Comparison of ENCODE assay signal across 10 mouse cellular contexts in genomic region chr4:134546814-134547705, GRCm38 (mm10). TPM values are rescaled to one million over a fixed set of nuclear protein-coding genes. Genes with fewer than 3 reads are reported as not detected.
DNase-seq lines count a peak whose midpoint lies in the region; ATAC-seq and TF ChIP-seq lines count a peak whose summit lies in the region.
"Had no signal": no experiment of that assay in that cellular context is flagged by ENCODE, and none has a peak within 500 bp of the region (broad histone marks: within the 10 kb centered on the region; RNA-seq: fewer than 3 reads in every experiment).

No protein-coding gene starts in this region.

- peak; percentile 25 for ATAC-seq in heart, postnatal 0 days (ENCODE audit: insufficient read depth, low read depth)
- no peak for ATAC-seq in inflammation-experienced regulatory T-cells, adult 6 months

- no peaks in the 10 kb centered on the region for H3K27me3 ChIP-seq in heart, postnatal 0 days (ENCODE audit: control insufficient read depth, insufficient read depth, low read length)

- WGBS in heart, postnatal 0 days, result 64% methylated on average over 9 of the region's 9 CpGs

- no peak for TF ChIP-seq EP300 in heart, postnatal 0 days (IDR thresholded peaks at IDR 0.05; ENCODE audit: low read depth)

- no peak for TF ChIP-seq CTCF in heart, postnatal 0 days (IDR thresholded peaks at IDR 0.05; ENCODE audit: low read depth)

- H3K36me3 ChIP-seq in heart, postnatal 0 days (replicated peaks; ENCODE audit: control insufficient read depth, insufficient read depth, low read length), result peaks cover 37% of the 10 kb centered on the region

- H3K4me2 ChIP-seq in heart, postnatal 0 days (ENCODE audit: low read depth, low read length), result no peak overlapping the region

- no peak overlapping the region for H3K9ac ChIP-seq in heart, postnatal 0 days (replicated peaks; ENCODE audit: low read depth, low read length)

- no peak overlapping the region for H3K27ac ChIP-seq in heart, postnatal 0 days (ENCODE audit: low read depth)
- 0 out of 2 replicates have a peak overlapping the region, but pooled peaks have one; percentile 6 for H3K27ac ChIP-seq in brown adipose tissue, adult 24 weeks (replicated peaks; ENCODE audit: low read depth, low read length)

- DNase-seq in heart, postnatal 0 days (ENCODE audit: low spot score), result peak; percentile 43
- no peak for DNase-seq in heart, adult 8-10 months (ENCODE audit: low spot score)
- DNase-seq in MN1 (ENCODE audit: low spot score), result peak; percentile 84
- DNase-seq in lung, postnatal 14 days, result peak; percentile 59
- no peak for DNase-seq in testis, postnatal 10 days (ENCODE audit: low spot score)
- no peak for DNase-seq in layer of hippocampus, postnatal 10 days (ENCODE audit: low spot score in 2 of 2)
- DNase-seq: layer of hippocampus, postnatal 36 days had no signal

- no peaks in the 10 kb centered on the region for H3K9me3 ChIP-seq in heart, postnatal 0 days (replicated peaks; ENCODE audit: control insufficient read depth, low read length)

- peaks cover 16% of the 10 kb centered on the region for H3K4me1 ChIP-seq in heart, postnatal 0 days (ENCODE audit: control insufficient read depth, insufficient read depth)
- peaks cover 6% of the 10 kb centered on the region for H3K4me1 ChIP-seq in brown adipose tissue, adult 24 weeks (ENCODE audit: control insufficient read depth, insufficient read depth, insufficient read length, low read length)

- no peak overlapping the region for H3K4me3 ChIP-seq in heart, postnatal 0 days (ENCODE audit: low read depth, low read length)
- H3K4me3 ChIP-seq in brown adipose tissue, adult 24 weeks (ENCODE audit: insufficient read depth, low read depth, low read length), result no peak overlapping the region

RNA-seq across cellular contexts. Expression of gene Selenon, which starts 4.9 kb away (rescaled TPM):
- 18.2 and 30.5 TPM in 2 replicates for total RNA-seq in heart, postnatal 0 days (2014; rRNA removed; ENCODE audit: low replicate concordance)
- polyA plus RNA-seq in heart, postnatal 0 days (2015; fragmentation: Nextera tagmentation; extraction: Ambion mirVana), result 6.8 and 7.2 TPM in 2 replicates
- 10 to 100 TPM; 17.1 to 20.4 (median 19.4) TPM for total RNA-seq in heart, adult 8-10 months (2022)
- 3.6 and 4.5 TPM in 2 replicates for polyA plus RNA-seq in brown adipose tissue, adult 24 weeks (2012; ENCODE audit: insufficient read depth, insufficient read length, missing spikeins)
- polyA plus RNA-seq in inflammation-experienced regulatory T-cells, adult 6 months (2017; shearing (Covaris generic)), result under 1 TPM; 0.44 to 0.63 (median 0.63) TPM
- 10 to 100 TPM; 16.9 TPM for total RNA-seq in layer of hippocampus, postnatal 10 days (2021)

RNA-seq across cellular contexts. Expression of gene Mtfr1l, which starts 11.9 kb away (rescaled TPM):
- 145 and 159 TPM in 2 replicates for total RNA-seq in heart, postnatal 0 days (2014; rRNA removed; ENCODE audit: low replicate concordance)
- polyA plus RNA-seq in heart, postnatal 0 days (2015; fragmentation: Nextera tagmentation; extraction: Ambion mirVana), result 191 and 207 TPM in 2 replicates
- total RNA-seq in heart, adult 8-10 months (2022), result 100 to 1,000 TPM; 182 to 213 (median 198) TPM
- 89.6 and 106 TPM in 2 replicates for polyA plus RNA-seq in brown adipose tissue, adult 24 weeks (2012; ENCODE audit: insufficient read depth, insufficient read length, missing spikeins)
- 100 to 1,000 TPM in 1 of 3 experiments, 10 to 100 TPM in 2; 64.7 to 110 (median 89.2) TPM for polyA plus RNA-seq in inflammation-experienced regulatory T-cells, adult 6 months (2017; shearing (Covaris generic))
- 10 to 100 TPM; 82.0 to 86.7 TPM for total RNA-seq in layer of hippocampus, postnatal 10 days (2021)

RNA-seq across cellular contexts. Expression of gene Aunip, which starts 36.3 kb away (rescaled TPM):
- total RNA-seq in heart, postnatal 0 days (2014; rRNA removed; ENCODE audit: low replicate concordance), result 2.7 and 3.1 TPM in 2 replicates
- polyA plus RNA-seq in heart, postnatal 0 days (2015; fragmentation: Nextera tagmentation; extraction: Ambion mirVana), result 1.8 and 2.5 TPM in 2 replicates
- under 1 TPM in 1 of 4 experiments, not detected in 3; 0.20 TPM for total RNA-seq in heart, adult 8-10 months (2022)
- not detected in 2 replicates for polyA plus RNA-seq in brown adipose tissue, adult 24 weeks (2012; ENCODE audit: insufficient read depth, insufficient read length, missing spikeins)
- polyA plus RNA-seq in inflammation-experienced regulatory T-cells, adult 6 months (2017; shearing (Covaris generic)), result 1 to 10 TPM in 1 of 3 experiments, under 1 TPM in 2; 0.44 to 7.2 (median 0.94) TPM
- under 1 TPM; 0.48 to 0.78 TPM for total RNA-seq in layer of hippocampus, postnatal 10 days (2021)
- total RNA-seq: neutrophil, adult 5-6 weeks had no signal

RNA-seq across cellular contexts. Expression of gene Paqr7, which starts 50.6 kb away (rescaled TPM):
- total RNA-seq in heart, postnatal 0 days (2014; rRNA removed; ENCODE audit: low replicate concordance), result 13.1 and 25.4 TPM in 2 replicates
- polyA plus RNA-seq in heart, postnatal 0 days (2015; fragmentation: Nextera tagmentation; extraction: Ambion mirVana), result 15.4 and 18.7 TPM in 2 replicates
- total RNA-seq in heart, adult 8-10 months (2022), result 10 to 100 TPM; 15.8 to 28.8 (median 20.2) TPM
- polyA plus RNA-seq in brown adipose tissue, adult 24 weeks (2012; ENCODE audit: insufficient read depth, insufficient read length, missing spikeins), result 5.9 and 7.6 TPM in 2 replicates
- polyA plus RNA-seq in inflammation-experienced regulatory T-cells, adult 6 months (2017; shearing (Covaris generic)), result 10 to 100 TPM; 22.5 to 35.0 (median 31.7) TPM
- 10 to 100 TPM; 50.0 to 51.9 TPM for total RNA-seq in layer of hippocampus, postnatal 10 days (2021)

Comparison
In these comparisons a context has a peak if more than half of its experiments do, and no peak if none do; other contexts are left out.
1. DNase-seq: peak in heart, postnatal 0 days (single experiment), MN1 (single experiment) and lung, postnatal 14 days (single experiment); none in heart, adult 8-10 months (single experiment), testis, postnatal 10 days (single experiment) and layer of hippocampus, postnatal 10 days (0 of 2).